Mouse (Mus musculus) activated CD4-positive, CD25-positive, alpha-beta regulatory T cell, adult 4 months (primary cell): Measurements from ENCODE around the gene Tceal5. TPM values are rescaled to one million over a fixed set of nuclear protein-coding genes. Genes with fewer than 3 reads are reported as not detected.

Experiments
- ATAC-seq: one replicate; pipeline ENCODE4 v1.8.0; 2017
- polyA plus RNA-seq, 2 experiments: library from polyadenylated mRNA; unstranded; fragments of 100-300 nt; shearing (Covaris generic); gene quantifications; one replicate each; pipeline ENCODE4 v1.2.1; 2017

The Tceal5 gene
- polyA plus RNA-seq, 2 experiments from 2014 or later: not detected

- ATAC-seq: no peak
Observed at GRCm38 (mm10) chrX:136171189-136172117, 32.2 kb downstream of the Tceal5 start.

GRCm38 (mm10) chrX:136170625-136171024 is 33.1 kb downstream of the Tceal5 start:
- no peak for ATAC-seq

Other genes starting within 250 kb of the Tceal5 start
- gene Arxes2, start 210.1 kb downstream of the Tceal5 start, polyA plus RNA-seq: 1 to 10 TPM; 5.1 to 6.0 TPM
- gene Arxes1, start 170.5 kb downstream of the Tceal5 start, polyA plus RNA-seq: not detected
- gene Bex2, start 135.6 kb downstream of the Tceal5 start, polyA plus RNA-seq: under 1 TPM in 1 of 2 experiments, not detected in 1; 0.75 TPM
- not detected for gene Nxf3, start 118.6 kb downstream of the Tceal5 start, polyA plus RNA-seq
- gene Bex4, start 64.9 kb downstream of the Tceal5 start, polyA plus RNA-seq: not detected
- 1 to 10 TPM in 1 of 2 experiments, under 1 TPM in 1; 0.40 to 1.5 TPM for gene Tceal8, start 31.5 kb downstream of the Tceal5 start, polyA plus RNA-seq
- gene Tceal7, start 10.9 kb upstream of the Tceal5 start, polyA plus RNA-seq: not detected
- gene Bex1, start 11.6 kb upstream of the Tceal5 start, polyA plus RNA-seq: not detected
- 10 to 100 TPM; 57.9 to 72.5 TPM for gene Tceal9, start 41.2 kb upstream of the Tceal5 start, polyA plus RNA-seq
- gene Bex3, start 66.4 kb upstream of the Tceal5 start, polyA plus RNA-seq: 10 to 100 TPM; 72.1 to 86.9 TPM